Mouse (Mus musculus) neural tube, embryonic 11.5 days (tissue): ENCODE data around the gene Cep131. TPM values are rescaled to one million over a fixed set of nuclear protein-coding genes. Genes with fewer than 3 reads are reported as not detected.
A peak's percentile ranks its signal among the peaks of the same experiment; 100 is the strongest.

Experiments used
- ATAC-seq: fragments of 200-750 bp; cut with Nextera tagmentation; 2 replicates; pipeline ENCODE4 v1.8.0; 2017; ENCODE audit warnings: moderate number of reproducible peaks, mild to moderate bottlenecking, moderate TSS enrichment, moderate library complexity; ENCODE audit not compliant: insufficient read depth, low FRiP score, low TSS enrichment
- DNase-seq: peaks from one replicate; pipeline ENCODE4 v3.0.0-alpha.2; 2015; ENCODE audit warnings: low spot score
- H3K27ac ChIP-seq: fragments of 300-500 bp; sonication (generic); 2 replicates; pipeline ENCODE4 v1.5.1; 2014; ENCODE audit warnings: low read depth, mild to moderate bottlenecking, low read length
- H3K27me3 ChIP-seq: fragments of 300-500 bp; sonication (generic); 2 replicates; pipeline ENCODE4 v1.6.1; 2014; ENCODE audit warnings: mild to moderate bottlenecking, low read length, mixed read lengths; ENCODE audit not compliant: control insufficient read depth, insufficient read depth
- H3K36me3 ChIP-seq: fragments of 300-500 bp; sonication (generic); 2 replicates; pipeline ENCODE4 v1.6.1; 2014; ENCODE audit warnings: mild to moderate bottlenecking, low read length, moderate library complexity, mixed read lengths; ENCODE audit not compliant: control insufficient read depth, insufficient read depth
- H3K4me1 ChIP-seq: fragments of 300-500 bp; sonication (generic); 2 replicates; pipeline ENCODE4 v1.6.1; 2014; ENCODE audit warnings: low read length, mixed read lengths; ENCODE audit not compliant: control insufficient read depth, insufficient read depth
- H3K4me2 ChIP-seq: fragments of 300-500 bp; sonication (generic); 2 replicates; pipeline ENCODE4 v1.6.1; 2014; ENCODE audit warnings: low read depth, mild to moderate bottlenecking, moderate library complexity
- H3K4me3 ChIP-seq: fragments of 300-500 bp; sonication (generic); 2 replicates; pipeline ENCODE4 v1.5.1; 2014; ENCODE audit warnings: low read depth, low read length
- H3K9ac ChIP-seq: fragments of 300-500 bp; sonication (generic); 2 replicates; pipeline ENCODE4 v1.6.1; 2014; ENCODE audit warnings: mild to moderate bottlenecking, low read length
- H3K9me3 ChIP-seq: fragments of 300-500 bp; sonication (generic); 2 replicates; pipeline ENCODE4 v1.6.1; 2016; ENCODE audit warnings: low read length; ENCODE audit not compliant: control insufficient read depth
- WGBS: fragments of 180-500 bp; shearing (Covaris S2); extraction: QIAGEN DNeasy Blood & Tissue Kit; methylation state at CpG from one replicate; pipeline ENCODE4 v1.1.7; 2014; 5-methylcytosine and 5-hydroxymethylcytosine counted together
- polyA plus RNA-seq: library from polyadenylated mRNA; unstranded; fragments of >200 nt; fragmentation: Nextera tagmentation; extraction: Ambion mirVana; gene quantifications from 2 replicates; pipeline ENCODE4 v1.2.1, GENCODE M21; 2014

The Cep131 gene
- polyA plus RNA-seq, result 28.4 and 32.2 TPM in 2 replicates

- H3K27ac ChIP-seq, result peak within 1 kb of the TSS; percentile 87
- peak; percentile 97 for DNase-seq
- H3K4me3 ChIP-seq, result peak within 1 kb of the TSS; percentile 98
- H3K9ac ChIP-seq, result peak within 1 kb of the TSS; percentile 94
- H3K9me3 ChIP-seq, result no peaks in the 10 kb centered on the region
- under 1% methylated on average over 39 of the region's 42 CpGs for WGBS
- ATAC-seq, result peak; percentile 98
- peaks cover 1% of the 10 kb centered on the region for H3K36me3 ChIP-seq
- peak within 1 kb of the TSS; percentile 97 for H3K4me2 ChIP-seq
- H3K27me3 ChIP-seq, result no peaks in the 10 kb centered on the region
- H3K4me1 ChIP-seq, result peaks cover 14% of the 10 kb centered on the region
These were observed at the start of gene Cep131 for GRCm38 (mm10) chr11:120086702-120087152. Cep131 (minus strand) TSS chr11:120086827.

DNA sequence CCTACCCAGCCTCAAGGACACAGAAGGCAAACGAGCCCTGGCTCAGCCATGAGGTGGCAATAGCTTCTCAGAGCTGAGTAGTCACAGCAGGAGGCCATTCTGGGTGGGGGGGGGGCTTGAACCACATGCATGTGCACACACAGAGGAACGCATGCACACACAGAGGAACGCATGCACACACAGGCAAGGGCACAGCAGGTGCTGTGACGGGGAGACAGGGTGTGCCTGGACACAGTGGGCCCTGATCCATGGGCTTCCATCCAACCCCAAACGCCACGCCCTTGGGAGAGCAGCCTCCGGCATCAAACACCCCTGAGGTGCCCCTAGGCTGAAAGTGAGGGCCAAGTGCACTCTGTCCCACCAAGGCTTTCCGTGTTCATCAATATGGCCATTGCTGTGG lies 49.6 kb upstream of the Cep131 start:
- no peak overlapping the region for H3K27ac ChIP-seq
- H3K36me3 ChIP-seq, result no peaks in the 10 kb centered on the region; the same call in 1 of the 2 replicates
- no peaks in the 10 kb centered on the region for H3K9me3 ChIP-seq
- 86% methylated on average over 8 of the region's 8 CpGs for whole genome bisulfite sequencing
- no peaks in the 10 kb centered on the region; the same call in none of the 2 replicates for H3K4me1 ChIP-seq
- no peak overlapping the region; the same call in 1 of the 2 replicates for H3K9ac ChIP-seq
- no peaks in the 10 kb centered on the region for H3K27me3 ChIP-seq
- H3K4me3 ChIP-seq, result no peak overlapping the region
- ATAC-seq (no peak), DNase-seq (no peak)
- H3K4me2 ChIP-seq, result no peak overlapping the region

GRCm38 (mm10) chr11:120134847-120135530 lies 48.4 kb upstream of the Cep131 start:
- no peaks in the 10 kb centered on the region; the same call in none of the 2 replicates for H3K4me1 ChIP-seq
- no peak overlapping the region for H3K9ac ChIP-seq
- no peaks in the 10 kb centered on the region for H3K9me3 ChIP-seq
- no peak for ATAC-seq
- H3K27ac ChIP-seq, result no peak overlapping the region
- H3K36me3 ChIP-seq, result no peaks in the 10 kb centered on the region; the same call in none of the 2 replicates
- WGBS, result 92% methylated on average over 9 of the region's 9 CpGs
- H3K27me3 ChIP-seq, result no peaks in the 10 kb centered on the region
- no peak overlapping the region for H3K4me3 ChIP-seq
- no peak for DNase-seq
- no peak overlapping the region for H3K4me2 ChIP-seq

DNA sequence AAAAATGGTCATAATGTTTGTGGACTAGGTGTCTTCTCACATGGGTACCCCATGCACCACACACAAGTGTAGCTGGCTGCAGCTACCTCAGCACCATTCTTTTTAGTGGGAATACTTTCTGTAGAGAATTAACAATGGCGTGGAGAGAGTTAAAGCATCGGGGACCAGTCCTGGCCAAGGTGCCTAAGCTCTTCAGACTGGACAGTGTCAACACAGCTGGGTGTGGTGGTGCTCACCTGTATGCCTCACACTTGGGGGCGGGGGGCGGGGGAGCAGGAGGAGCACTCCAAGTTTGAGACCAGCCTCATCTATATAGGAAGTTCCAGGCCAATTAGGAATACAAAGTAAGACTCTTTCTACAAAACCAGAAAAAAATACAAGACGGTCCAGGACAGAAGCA lies 47.5 kb upstream of the Cep131 start:
- H3K27me3 ChIP-seq, result no peaks in the 10 kb centered on the region
- H3K9me3 ChIP-seq, result no peaks in the 10 kb centered on the region
- no peaks in the 10 kb centered on the region; the same call in none of the 2 replicates for H3K4me1 ChIP-seq
- no peak overlapping the region for H3K4me2 ChIP-seq
- H3K4me3 ChIP-seq, result no peak overlapping the region
- ATAC-seq (no peak), DNase-seq (no peak)
- H3K9ac ChIP-seq, result no peak overlapping the region
- H3K27ac ChIP-seq, result no peak overlapping the region
- H3K36me3 ChIP-seq, result no peaks in the 10 kb centered on the region; the same call in none of the 2 replicates
- WGBS, result over 99% methylated on average over 5 of the region's 5 CpGs

GRCm38 (mm10) chr11:120129281-120129680 lies 42.7 kb upstream of the Cep131 start:
- 92% methylated on average over 7 of the region's 7 CpGs for WGBS
- H3K4me1 ChIP-seq, result no peaks in the 10 kb centered on the region
- no peaks in the 10 kb centered on the region for H3K27me3 ChIP-seq
- DNase-seq (no peak), ATAC-seq (no peak)
- H3K9me3 ChIP-seq, result no peaks in the 10 kb centered on the region
- H3K27ac ChIP-seq, result no peak overlapping the region
- no peak overlapping the region for H3K4me2 ChIP-seq
- H3K9ac ChIP-seq, result no peak overlapping the region
- H3K4me3 ChIP-seq, result no peak overlapping the region
- no peaks in the 10 kb centered on the region; the same call in 1 of the 2 replicates for H3K36me3 ChIP-seq

DNA sequence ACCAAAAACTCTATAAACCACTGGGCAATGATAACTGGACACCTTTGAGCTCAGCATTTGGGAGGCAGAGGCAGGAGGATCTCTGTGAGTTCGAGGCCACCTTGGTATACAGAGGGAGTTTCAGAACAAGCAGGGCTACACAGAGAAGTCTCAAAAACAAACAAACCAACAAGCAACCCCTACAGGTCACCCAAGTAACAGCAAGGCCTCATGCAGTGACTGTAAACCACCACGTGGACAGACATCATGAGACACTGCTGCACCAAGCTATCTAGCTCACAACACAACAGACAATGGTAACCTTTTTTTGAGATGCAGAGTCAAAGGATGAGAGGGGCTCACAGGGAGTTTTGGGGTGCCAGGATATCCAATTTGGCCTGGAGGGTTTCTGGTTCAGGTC lies 40.2 kb upstream of the Cep131 start:
- H3K36me3 ChIP-seq, result no peaks in the 10 kb centered on the region; the same call in 1 of the 2 replicates
- 84% methylated on average over 2 of the region's 2 CpGs for WGBS
- H3K9me3 ChIP-seq, result no peaks in the 10 kb centered on the region
- DNase-seq (no peak), ATAC-seq (no peak)
- H3K4me2 ChIP-seq, result no peak overlapping the region
- H3K27ac ChIP-seq, result no peak overlapping the region
- no peaks in the 10 kb centered on the region for H3K27me3 ChIP-seq
- H3K9ac ChIP-seq, result no peak overlapping the region
- no peaks in the 10 kb centered on the region for H3K4me1 ChIP-seq
- H3K4me3 ChIP-seq, result no peak overlapping the region

DNA sequence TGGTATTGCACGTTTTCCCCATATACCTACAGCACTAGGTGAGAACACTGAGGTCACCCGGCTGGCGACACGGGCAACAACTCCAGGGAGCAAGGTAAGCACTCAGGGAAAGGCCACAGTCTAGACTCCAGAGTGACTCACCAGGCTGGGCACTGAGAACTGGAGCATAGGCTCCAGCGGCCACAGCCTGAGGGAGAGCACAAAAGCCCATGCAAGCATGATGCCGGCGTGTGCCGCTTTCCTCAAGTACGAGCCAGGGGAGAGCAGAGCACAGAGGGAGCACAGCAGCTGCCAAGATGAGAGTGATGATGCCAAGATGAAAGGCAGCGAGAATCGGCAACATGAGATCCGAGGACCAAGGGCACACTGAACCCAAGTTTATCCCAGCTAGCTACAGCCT lies 35.5 kb upstream of the Cep131 start:
- DNase-seq (no peak), ATAC-seq (no peak)
- Histone ChIP-seq H3K36me3 (no peaks in the 10 kb centered on the region), H3K4me2 (no peak overlapping the region), H3K27ac (no peak overlapping the region), H3K4me3 (no peak overlapping the region), H3K27me3 (no peaks in the 10 kb centered on the region), H3K9ac (no peak overlapping the region), H3K4me1 (no peaks in the 10 kb centered on the region), H3K9me3 (no peaks in the 10 kb centered on the region)
- WGBS, result 94% methylated on average over 12 of the region's 12 CpGs

GRCm38 (mm10) chr11:120120642-120121420 lies 34.2 kb upstream of the Cep131 start:
- Histone ChIP-seq H3K9ac (no peak overlapping the region), H3K27me3 (no peaks in the 10 kb centered on the region), H3K4me3 (no peak overlapping the region), H3K27ac (no peak overlapping the region), H3K4me2 (no peak overlapping the region), H3K4me1 (no peaks in the 10 kb centered on the region), H3K36me3 (peaks cover 2% of the 10 kb centered on the region; the same call in 1 of the 2 replicates), H3K9me3 (no peaks in the 10 kb centered on the region)
- DNase-seq (peak; percentile 62), ATAC-seq (no peak)
- 84% methylated on average over 17 of the region's 17 CpGs for WGBS
